Mouse (Mus musculus) heart, postnatal 0 days (tissue): Measurements from ENCODE around the gene Tctex1d1. TPM values are rescaled to one million over a fixed set of nuclear protein-coding genes. Genes with fewer than 3 reads are reported as not detected.
A peak's percentile ranks its signal among the peaks of the same experiment; 100 is the strongest.

ENCODE experiments used
- ATAC-seq: fragments of 200-750 bp; cut with Nextera tagmentation; 2 replicates; pipeline ENCODE4 v1.8.0; 2017; ENCODE audit warnings: low read depth, moderate number of reproducible peaks, moderate library complexity; ENCODE audit not compliant: insufficient read depth
- DNase-seq: peaks from one replicate; pipeline ENCODE4 v3.0.0-alpha.2; 2016; ENCODE audit warnings: low spot score
- H3K27ac ChIP-seq: fragments of 300-500 bp; sonication (generic); 2 replicates; pipeline ENCODE4 v1.5.1; 2014; ENCODE audit warnings: low read depth, mild to moderate bottlenecking
- H3K27me3 ChIP-seq: fragments of 300-500 bp; sonication (generic); 2 replicates; pipeline ENCODE4 v1.6.1; 2014; ENCODE audit warnings: low read length, mixed read lengths; ENCODE audit not compliant: control insufficient read depth, insufficient read depth
- H3K36me3 ChIP-seq: fragments of 300-500 bp; sonication (generic); replicated peaks from 2 replicates; pipeline ENCODE4 v1.6.1; 2014; ENCODE audit warnings: low read length, mixed read lengths; ENCODE audit not compliant: control insufficient read depth, insufficient read depth
- H3K4me1 ChIP-seq: fragments of 300-500 bp; sonication (generic); 2 replicates; pipeline ENCODE4 v1.6.1; 2014; ENCODE audit warnings: antibody characterized with exemption; ENCODE audit not compliant: control insufficient read depth, insufficient read depth
- H3K4me2 ChIP-seq: fragments of 300-500 bp; sonication (generic); 2 replicates; pipeline ENCODE4 v1.6.1; 2014; ENCODE audit warnings: low read depth, mild to moderate bottlenecking, low read length, moderate library complexity
- H3K4me3 ChIP-seq: fragments of 300-500 bp; sonication (generic); 2 replicates; pipeline ENCODE4 v1.5.1; 2014; ENCODE audit warnings: low read depth, low read length
- H3K9ac ChIP-seq: fragments of 300-500 bp; sonication (generic); replicated peaks from 2 replicates; pipeline ENCODE4 v1.6.1; 2014; ENCODE audit warnings: low read depth, low read length, mixed read lengths
- H3K9me3 ChIP-seq: fragments of 300-500 bp; sonication (generic); replicated peaks from 2 replicates; pipeline ENCODE4 v1.6.1; 2016; ENCODE audit warnings: low read length; ENCODE audit not compliant: control insufficient read depth
- CTCF ChIP-seq: IDR thresholded peaks from 2 replicates; pipeline ENCODE4 v1.5.1; 2016; ENCODE audit warnings: antibody characterized with exemption, control low read depth, low read depth
- EP300 ChIP-seq: IDR thresholded peaks from 2 replicates; pipeline ENCODE4 v1.6.1; 2016; ENCODE audit warnings: antibody characterized with exemption, low read depth
- WGBS: fragments of 180-500 bp; shearing (Covaris S2); extraction: QIAGEN DNeasy Blood & Tissue Kit; methylation state at CpG from one replicate; pipeline ENCODE4 v1.1.7; 2014; 5-methylcytosine and 5-hydroxymethylcytosine counted together
- polyA plus RNA-seq: library from polyadenylated mRNA; unstranded; fragments of >200 nt; fragmentation: Nextera tagmentation; extraction: Ambion mirVana; gene quantifications from 2 replicates; pipeline ENCODE4 v1.2.1, GENCODE M21; 2015
- total RNA-seq: library from RNA; depleted of rRNA; stranded (reverse); fragments of >200 nt; gene quantifications from 2 replicates; pipeline ENCODE4 v1.2.3, GENCODE M21; 2014; ENCODE audit warnings: low replicate concordance

Tctex1d1 gene
- total and polyA plus RNA-seq, 2 experiments from 2014 or later, result not detected

DNA sequence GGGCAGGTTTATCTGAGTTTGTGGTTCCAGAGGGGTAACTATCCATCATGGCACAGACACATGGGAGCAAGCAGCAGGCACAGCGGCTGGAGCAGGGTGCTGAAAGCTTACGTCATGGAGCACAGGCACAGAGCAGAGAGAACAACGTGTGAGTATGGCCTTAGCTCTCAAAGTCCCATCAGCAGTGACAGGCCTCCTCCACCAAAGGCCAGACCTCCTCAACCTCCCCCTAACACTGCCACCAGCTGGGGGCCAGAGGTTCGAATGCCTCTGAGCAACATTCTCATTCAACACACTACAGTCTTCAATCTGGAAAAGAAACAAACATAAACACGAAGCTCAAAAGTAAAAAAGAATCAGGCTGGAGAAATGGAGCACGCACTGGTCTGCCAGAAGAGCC lies 10.1 kb downstream of the Tctex1d1 start:
- H3K9me3 ChIP-seq, result no peaks in the 10 kb centered on the region
- H3K27ac ChIP-seq, result peak overlapping the region; percentile 22; the same call in 1 of the 2 replicates
- ATAC-seq (no peak), DNase-seq (no peak)
- no peaks in the 10 kb centered on the region for H3K36me3 ChIP-seq
- no peak overlapping the region for H3K4me3 ChIP-seq
- 60% methylated on average over 6 of the region's 6 CpGs for WGBS
- no peaks in the 10 kb centered on the region for H3K4me1 ChIP-seq
- no peaks in the 10 kb centered on the region for H3K27me3 ChIP-seq
- no peak overlapping the region for H3K4me2 ChIP-seq
- no peak overlapping the region for H3K9ac ChIP-seq
- TF ChIP-seq CTCF (no peak), EP300 (no peak)

DNA sequence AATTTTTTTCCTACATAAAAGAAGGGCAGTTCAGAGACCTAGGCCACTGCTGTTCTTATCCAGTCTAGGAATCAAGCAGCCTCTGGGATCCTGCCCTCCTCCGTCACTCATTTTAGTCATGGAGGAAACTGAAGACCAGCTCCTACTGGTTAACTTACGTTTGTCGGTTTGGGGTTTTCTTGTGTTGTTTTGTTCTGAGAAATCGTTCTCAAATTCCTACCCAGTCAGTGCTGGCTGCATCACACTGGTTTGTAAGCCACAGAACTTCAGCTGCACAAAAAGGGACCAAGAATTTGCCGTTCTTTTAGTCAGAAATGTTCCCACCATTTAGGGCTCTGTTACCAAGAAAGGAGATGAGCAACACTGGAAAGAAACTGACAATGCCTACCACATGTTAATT lies 11.0 kb downstream of the Tctex1d1 start:
- Histone ChIP-seq H3K4me3 (no peak overlapping the region), H3K4me1 (no peaks in the 10 kb centered on the region), H3K36me3 (no peaks in the 10 kb centered on the region), H3K9me3 (no peaks in the 10 kb centered on the region), H3K27ac (peak overlapping the region; percentile 22; the same call in 1 of the 2 replicates), H3K27me3 (no peaks in the 10 kb centered on the region), H3K9ac (no peak overlapping the region), H3K4me2 (no peak overlapping the region)
- DNase-seq, result no peak
- WGBS, result 80% methylated on average over 5 of the region's 5 CpGs
- no peak for ATAC-seq
- TF ChIP-seq EP300, result no peak
- no peak for TF ChIP-seq CTCF

DNA sequence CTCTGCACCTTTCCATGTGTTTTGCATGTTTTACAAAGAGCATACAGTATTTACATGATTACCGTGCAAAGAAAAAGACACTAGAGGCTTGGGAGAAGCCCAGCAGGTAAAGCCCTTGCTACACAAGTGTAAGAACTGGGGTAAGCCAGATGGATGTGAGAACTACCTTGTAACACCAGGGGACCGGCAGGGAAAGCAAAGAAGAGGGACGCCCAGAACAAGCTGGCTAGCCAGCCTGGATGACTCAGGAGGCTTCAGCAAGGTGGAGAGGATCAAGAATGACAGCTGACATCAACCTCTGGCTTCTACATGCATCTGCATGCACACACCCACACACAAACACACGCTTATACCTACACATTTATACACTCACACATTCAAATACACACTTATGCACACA lies 11.6 kb downstream of the Tctex1d1 start:
- WGBS, result 69% methylated on average over 4 of the region's 4 CpGs
- no peak overlapping the region for H3K4me2 ChIP-seq
- H3K36me3 ChIP-seq, result no peaks in the 10 kb centered on the region
- no peak overlapping the region for H3K9ac ChIP-seq
- H3K4me3 ChIP-seq, result no peak overlapping the region
- no peak for TF ChIP-seq EP300
- no peak for TF ChIP-seq CTCF
- H3K27ac ChIP-seq, result no peak overlapping the region; the same call in 1 of the 2 replicates
- H3K4me1 ChIP-seq, result no peaks in the 10 kb centered on the region
- ATAC-seq (no peak), DNase-seq (no peak)
- no peaks in the 10 kb centered on the region for H3K27me3 ChIP-seq
- no peaks in the 10 kb centered on the region for H3K9me3 ChIP-seq

DNA sequence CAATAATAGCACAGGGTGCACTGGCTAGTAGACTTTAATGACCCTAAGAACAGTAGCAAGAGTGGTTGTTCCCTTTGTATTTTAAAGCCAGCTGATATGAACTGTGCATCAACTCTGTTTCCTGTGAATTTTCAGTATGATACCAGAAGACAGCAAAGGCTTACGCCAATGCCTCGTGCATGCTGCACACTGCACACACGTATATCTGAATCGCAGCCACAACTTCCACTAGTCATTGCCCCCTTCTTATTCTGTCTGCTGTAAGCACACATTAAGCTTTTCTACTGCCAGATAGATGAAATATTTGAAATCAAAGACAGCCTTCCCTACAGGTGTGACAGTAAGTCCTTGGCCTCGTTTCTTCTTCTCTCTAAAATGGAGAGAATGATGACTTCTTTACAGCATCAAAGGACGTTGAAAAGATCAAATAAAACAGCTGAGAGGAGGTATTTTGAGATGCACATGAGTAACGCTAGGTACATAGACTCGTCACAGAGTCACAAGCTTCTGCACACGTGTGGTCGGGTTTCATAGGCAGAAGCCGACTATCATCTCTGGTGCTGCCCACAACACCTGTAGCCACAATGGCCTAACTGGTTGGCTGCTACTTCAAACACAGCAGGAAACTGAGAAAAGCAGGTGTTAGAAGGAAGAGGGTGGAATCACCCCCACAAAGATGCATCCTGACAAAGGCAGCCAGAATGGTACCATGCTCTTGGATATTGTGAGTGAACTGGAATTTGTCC lies 12.4 kb downstream of the Tctex1d1 start:
- Histone ChIP-seq H3K36me3 (no peaks in the 10 kb centered on the region), H3K27me3 (no peaks in the 10 kb centered on the region), H3K27ac (peak overlapping the region; percentile 17; the same call in 1 of the 2 replicates), H3K9me3 (no peaks in the 10 kb centered on the region), H3K4me1 (no peaks in the 10 kb centered on the region), H3K9ac (no peak overlapping the region), H3K4me3 (no peak overlapping the region), H3K4me2 (no peak overlapping the region)
- no peak for ATAC-seq
- no peak for DNase-seq
- TF ChIP-seq CTCF (no peak), EP300 (no peak)
- WGBS, result 77% methylated on average over 11 of the region's 11 CpGs

DNA sequence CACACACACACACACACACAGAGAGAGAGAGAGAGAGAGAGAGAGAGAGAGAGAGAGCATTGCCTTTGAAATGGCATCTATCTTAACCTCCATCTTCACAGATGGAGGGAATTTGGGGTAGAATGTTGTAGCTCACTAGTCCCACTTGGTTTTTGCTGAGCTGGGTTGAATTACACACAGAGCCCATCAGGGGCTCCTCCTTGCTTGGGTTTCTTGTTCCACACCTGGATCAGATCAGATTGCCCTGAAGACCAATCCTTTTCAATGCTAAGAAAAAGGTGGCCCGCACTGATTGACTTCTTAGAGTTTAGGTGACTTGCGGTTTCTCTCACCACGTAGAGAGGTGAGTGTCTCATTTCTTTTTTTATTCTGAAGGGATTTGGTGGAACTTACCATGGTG lies 13.3 kb downstream of the Tctex1d1 start:
- Histone ChIP-seq H3K4me2 (no peak overlapping the region), H3K9me3 (no peaks in the 10 kb centered on the region), H3K27ac (no peak overlapping the region; the same call in 1 of the 2 replicates), H3K9ac (no peak overlapping the region), H3K4me1 (no peaks in the 10 kb centered on the region), H3K4me3 (no peak overlapping the region), H3K27me3 (no peaks in the 10 kb centered on the region), H3K36me3 (no peaks in the 10 kb centered on the region)
- TF ChIP-seq EP300 (no peak), CTCF (no peak)
- no peak for DNase-seq
- ATAC-seq, result no peak
- WGBS, result 89% methylated on average over 3 of the region's 3 CpGs

DNA sequence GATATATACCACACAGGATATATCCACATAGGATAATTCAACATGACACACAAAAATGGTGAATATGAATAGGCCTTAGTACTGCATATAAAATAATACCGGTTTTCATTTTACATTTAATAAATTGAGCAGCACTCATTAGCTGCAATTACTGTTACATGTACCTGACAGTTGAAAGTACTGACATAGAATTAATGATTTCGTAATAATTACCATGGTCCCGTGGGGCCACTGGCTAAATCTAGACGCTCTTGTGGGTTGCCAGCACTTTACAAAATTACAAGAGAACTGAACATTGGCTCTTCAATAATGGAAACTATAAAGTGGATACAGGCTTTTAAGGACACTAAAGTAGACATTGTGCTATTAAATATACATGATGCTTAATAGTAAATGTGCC lies 26.3 kb downstream of the Tctex1d1 start:
- no peak overlapping the region for H3K27ac ChIP-seq
- no peak for TF ChIP-seq CTCF
- TF ChIP-seq EP300, result no peak

More for the DNA sequence above, 26.3 kb downstream of the Tctex1d1 start:
- no peak overlapping the region for H3K9ac ChIP-seq
- H3K4me2 ChIP-seq, result no peak overlapping the region
- H3K4me3 ChIP-seq, result no peak overlapping the region
- WGBS, result 78% methylated on average over 4 of the region's 4 CpGs
- no peaks in the 10 kb centered on the region for H3K27me3 ChIP-seq
- no peaks in the 10 kb centered on the region for H3K4me1 ChIP-seq
- DNase-seq (no peak), ATAC-seq (no peak)
- no peaks in the 10 kb centered on the region for H3K9me3 ChIP-seq
- no peaks in the 10 kb centered on the region for H3K36me3 ChIP-seq
